Mouse (Mus musculus) kidney, embryonic 15.5 days (tissue): Measurements from ENCODE around the gene Chst14. TPM values are rescaled to one million over a fixed set of nuclear protein-coding genes. Genes with fewer than 3 reads are reported as not detected.

Experiments
- ATAC-seq: fragments of 200-750 bp; cut with Nextera tagmentation; replicated peaks from 2 replicates; pipeline ENCODE4 v1.8.0; 2017; ENCODE audit warnings: moderate TSS enrichment; ENCODE audit not compliant: low FRiP score
- H3K27ac ChIP-seq: fragments of 300-500 bp; sonication (generic); 2 replicates; pipeline ENCODE4 v1.5.1; 2015; ENCODE audit warnings: mild to moderate bottlenecking, inconsistent platforms
- H3K27me3 ChIP-seq: fragments of 300-500 bp; sonication (generic); 2 replicates; pipeline ENCODE4 v1.6.1; 2015; ENCODE audit warnings: inconsistent platforms
- H3K36me3 ChIP-seq: fragments of 300-500 bp; sonication (generic); 2 replicates; pipeline ENCODE4 v1.6.1; 2015; ENCODE audit warnings: inconsistent platforms
- H3K4me1 ChIP-seq: fragments of 300-500 bp; sonication (generic); 2 replicates; pipeline ENCODE4 v1.6.1; 2015; ENCODE audit warnings: inconsistent platforms
- H3K4me2 ChIP-seq: fragments of 300-500 bp; sonication (generic); 2 replicates; pipeline ENCODE4 v1.6.1; 2015; ENCODE audit warnings: moderate library complexity, mild to moderate bottlenecking, inconsistent platforms
- H3K4me3 ChIP-seq: fragments of 300-500 bp; sonication (generic); replicated peaks from 2 replicates; pipeline ENCODE4 v1.5.1; 2015; ENCODE audit warnings: mild to moderate bottlenecking, inconsistent platforms
- H3K9ac ChIP-seq: fragments of 300-500 bp; sonication (generic); 2 replicates; pipeline ENCODE4 v1.6.1; 2015; ENCODE audit warnings: mild to moderate bottlenecking, inconsistent platforms
- H3K9me3 ChIP-seq: fragments of 300-500 bp; sonication (generic); replicated peaks from 2 replicates; pipeline ENCODE4 v1.6.1; 2016; ENCODE audit warnings: inconsistent platforms
- WGBS: fragments of 180-500 bp; shearing (Covaris S2); methylation state at CpG from one replicate; pipeline ENCODE4 v1.1.7; 2015; ENCODE audit warnings: mixed read lengths; 5-methylcytosine and 5-hydroxymethylcytosine counted together
- polyA plus RNA-seq: library from polyadenylated mRNA; unstranded; fragments of >200 nt; fragmentation: Nextera tagmentation; extraction: Ambion mirVana; gene quantifications from 2 replicates; pipeline ENCODE4 v1.2.1, GENCODE M21; 2015

Gene Chst14
- polyA plus RNA-seq, 1 experiment from 2014 or later: 28.4 TPM

DNA sequence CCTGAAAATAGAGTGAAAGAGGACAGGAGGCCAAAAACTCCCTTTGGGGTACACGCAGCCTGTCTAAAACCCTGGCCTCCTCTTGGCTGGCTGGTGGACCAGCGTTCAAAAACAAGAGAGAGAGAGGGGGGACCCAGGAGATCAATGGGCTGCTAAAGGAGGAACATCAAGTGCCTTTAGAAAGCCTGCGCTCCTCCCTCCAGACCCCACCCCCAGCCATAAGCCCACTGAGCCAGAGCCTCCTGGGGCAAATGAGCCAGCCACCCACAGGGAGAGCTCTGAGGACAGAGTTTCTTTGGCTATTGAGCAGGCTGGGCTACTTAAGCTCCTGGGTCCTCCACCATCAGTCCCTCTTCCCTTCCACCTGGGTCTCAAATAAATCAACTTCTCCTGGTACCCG is 27.5 kb upstream of the Chst14 start:
- Histone ChIP-seq H3K4me1 (peaks cover 55% of the 10 kb centered on the region), H3K4me3 (no peak overlapping the region), H3K36me3 (no peaks in the 10 kb centered on the region), H3K27me3 (peaks cover 79% of the 10 kb centered on the region), H3K27ac (no peak overlapping the region), H3K4me2 (no peak overlapping the region), H3K9me3 (no peaks in the 10 kb centered on the region), H3K9ac (no peak overlapping the region)
- WGBS: 22% methylated on average over 4 of the region's 4 CpGs
- no peak for ATAC-seq

GRCm38 (mm10) chr2:118899306-118899705 is 27.0 kb upstream of the Chst14 start:
- 17% methylated on average over 7 of the region's 7 CpGs for WGBS
- H3K36me3 ChIP-seq: no peaks in the 10 kb centered on the region

DNA sequence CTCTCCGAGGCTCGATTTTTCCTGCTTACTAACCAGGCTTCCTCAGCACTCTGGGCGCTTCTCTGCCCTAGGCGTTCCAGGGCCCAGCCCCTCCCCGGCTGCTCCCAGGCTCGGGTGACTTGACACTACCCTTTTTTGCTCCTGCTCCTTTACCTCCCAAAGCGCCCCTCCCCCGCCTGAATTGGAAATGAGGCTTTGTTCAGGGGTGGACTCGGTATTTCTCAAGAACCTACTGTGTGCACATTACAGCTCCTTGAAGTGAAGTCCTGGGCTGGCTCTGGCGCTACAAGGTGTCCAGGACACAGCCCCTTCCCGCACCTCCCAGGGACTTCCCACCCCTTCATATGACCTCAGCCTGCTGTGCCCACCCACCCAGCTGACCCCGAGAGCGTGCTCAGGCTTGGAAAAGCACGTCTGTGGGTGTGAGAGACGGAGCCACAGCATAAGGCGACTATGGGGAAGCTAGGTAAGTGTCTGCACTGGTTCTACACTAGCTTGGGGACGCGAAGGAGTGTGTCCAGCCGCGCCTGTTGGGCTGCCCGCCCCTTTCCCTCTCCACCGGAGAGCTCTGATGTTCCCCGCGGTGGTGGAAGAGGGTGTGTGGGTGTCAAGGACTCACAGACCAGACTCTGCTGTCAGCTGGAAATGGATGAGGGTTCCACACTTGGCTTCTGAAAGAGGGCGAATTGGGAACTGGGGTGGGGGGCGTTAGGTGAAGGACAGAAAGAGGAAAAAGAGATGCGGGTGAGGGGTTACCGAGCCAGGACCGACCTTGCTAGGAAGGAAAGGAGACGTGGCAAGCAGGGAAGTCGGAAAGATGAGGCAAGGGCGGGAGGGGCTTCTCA is 26.1 kb upstream of the Chst14 start, which contains the start of gene Bahd1:
Bahd1 (plus strand) TSS at position 397 of the 845 bp plus-strand sequence.
- peaks cover 73% of the 10 kb centered on the region for H3K27me3 ChIP-seq
- WGBS: under 1% methylated on average over 32 of the region's 32 CpGs
- peak within 1 kb of the TSS; percentile 97 for H3K4me2 ChIP-seq
- H3K4me1 ChIP-seq: peaks cover 58% of the 10 kb centered on the region
- no peak for ATAC-seq
- H3K9ac ChIP-seq: peak within 1 kb of the TSS; percentile 85
- H3K27ac ChIP-seq: no peak within 1 kb of the TSS
- peak within 1 kb of the TSS; percentile 92 for H3K4me3 ChIP-seq
- H3K36me3 ChIP-seq: no peaks in the 10 kb centered on the region
- H3K9me3 ChIP-seq: no peaks in the 10 kb centered on the region

More at GRCm38 (mm10) chr2:118899306-118899705, 27.0 kb upstream of the Chst14 start:
- H3K4me1 ChIP-seq: peaks cover 55% of the 10 kb centered on the region
- H3K9me3 ChIP-seq: no peaks in the 10 kb centered on the region
- H3K9ac ChIP-seq: no peak overlapping the region
- no peak overlapping the region for H3K4me3 ChIP-seq
- no peak overlapping the region for H3K4me2 ChIP-seq
- ATAC-seq: no peak
- no peak overlapping the region for H3K27ac ChIP-seq
- peaks cover 77% of the 10 kb centered on the region for H3K27me3 ChIP-seq

GRCm38 (mm10) chr2:118900826-118901140 is 25.5 kb upstream of the Chst14 start:
- no peaks in the 10 kb centered on the region for H3K36me3 ChIP-seq
- peak overlapping the region; percentile 85 for H3K9ac ChIP-seq
- peaks cover 67% of the 10 kb centered on the region for H3K27me3 ChIP-seq
- WGBS: under 1% methylated on average over 11 of the region's 11 CpGs
- ATAC-seq: no peak
- H3K27ac ChIP-seq: no peak overlapping the region
- H3K4me3 ChIP-seq: peak overlapping the region; percentile 92
- H3K9me3 ChIP-seq: no peaks in the 10 kb centered on the region
- H3K4me2 ChIP-seq: peak overlapping the region; percentile 97
- H3K4me1 ChIP-seq: peaks cover 63% of the 10 kb centered on the region

DNA sequence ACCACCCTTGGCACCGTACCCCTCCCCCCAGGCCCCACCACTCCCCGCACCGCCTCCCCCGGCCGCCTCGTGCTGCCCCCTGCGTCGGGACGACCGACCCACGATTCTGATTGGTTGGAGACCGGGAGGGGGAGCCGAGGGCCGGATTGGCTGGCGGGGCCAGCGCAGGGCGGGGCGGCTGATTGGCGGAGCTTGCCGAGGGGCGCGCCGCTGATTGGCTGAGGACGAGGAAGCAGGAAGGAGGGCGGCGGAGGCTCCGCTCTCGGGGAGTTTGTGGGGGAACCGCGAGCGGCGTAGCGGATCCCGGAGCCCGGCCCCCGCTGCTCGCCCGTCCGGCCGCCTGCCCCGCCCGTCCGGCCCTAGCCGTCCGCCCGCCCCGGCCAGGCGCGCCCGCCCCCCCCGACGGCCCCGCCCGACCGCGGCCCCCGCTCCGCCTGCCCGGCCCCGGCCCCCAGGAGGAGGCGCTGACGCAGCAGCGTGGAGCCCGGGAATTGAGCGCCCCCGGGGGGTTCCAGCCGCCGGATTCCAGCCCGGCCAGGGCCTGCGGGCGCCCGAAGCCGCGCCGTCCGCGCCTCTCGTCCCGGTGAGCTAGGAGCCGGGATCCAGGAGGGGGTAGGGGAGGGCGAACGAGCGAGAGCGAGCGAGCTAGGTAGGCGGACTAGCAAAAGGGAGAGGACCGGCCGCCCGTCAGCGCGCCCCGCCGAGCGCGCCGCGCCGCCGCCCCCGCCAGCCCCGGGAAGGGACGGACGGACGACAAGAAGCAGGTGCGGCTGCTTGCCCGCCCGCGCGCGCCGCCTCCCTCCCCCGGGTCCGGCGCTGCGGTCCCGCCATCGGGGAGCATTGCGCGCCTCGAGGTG is 24.9 kb upstream of the Chst14 start:
- peak overlapping the region; percentile 92 for H3K4me3 ChIP-seq
- H3K4me1 ChIP-seq: peaks cover 58% of the 10 kb centered on the region
- WGBS: under 1% methylated on average over 96 of the region's 120 CpGs
- peak; percentile 90 for ATAC-seq
- peak overlapping the region; percentile 82 for H3K27ac ChIP-seq
- no peaks in the 10 kb centered on the region for H3K9me3 ChIP-seq
- H3K4me2 ChIP-seq: peak overlapping the region; percentile 97
- peaks cover 61% of the 10 kb centered on the region for H3K27me3 ChIP-seq
- H3K36me3 ChIP-seq: no peaks in the 10 kb centered on the region
- H3K9ac ChIP-seq: peak overlapping the region; percentile 85

DNA sequence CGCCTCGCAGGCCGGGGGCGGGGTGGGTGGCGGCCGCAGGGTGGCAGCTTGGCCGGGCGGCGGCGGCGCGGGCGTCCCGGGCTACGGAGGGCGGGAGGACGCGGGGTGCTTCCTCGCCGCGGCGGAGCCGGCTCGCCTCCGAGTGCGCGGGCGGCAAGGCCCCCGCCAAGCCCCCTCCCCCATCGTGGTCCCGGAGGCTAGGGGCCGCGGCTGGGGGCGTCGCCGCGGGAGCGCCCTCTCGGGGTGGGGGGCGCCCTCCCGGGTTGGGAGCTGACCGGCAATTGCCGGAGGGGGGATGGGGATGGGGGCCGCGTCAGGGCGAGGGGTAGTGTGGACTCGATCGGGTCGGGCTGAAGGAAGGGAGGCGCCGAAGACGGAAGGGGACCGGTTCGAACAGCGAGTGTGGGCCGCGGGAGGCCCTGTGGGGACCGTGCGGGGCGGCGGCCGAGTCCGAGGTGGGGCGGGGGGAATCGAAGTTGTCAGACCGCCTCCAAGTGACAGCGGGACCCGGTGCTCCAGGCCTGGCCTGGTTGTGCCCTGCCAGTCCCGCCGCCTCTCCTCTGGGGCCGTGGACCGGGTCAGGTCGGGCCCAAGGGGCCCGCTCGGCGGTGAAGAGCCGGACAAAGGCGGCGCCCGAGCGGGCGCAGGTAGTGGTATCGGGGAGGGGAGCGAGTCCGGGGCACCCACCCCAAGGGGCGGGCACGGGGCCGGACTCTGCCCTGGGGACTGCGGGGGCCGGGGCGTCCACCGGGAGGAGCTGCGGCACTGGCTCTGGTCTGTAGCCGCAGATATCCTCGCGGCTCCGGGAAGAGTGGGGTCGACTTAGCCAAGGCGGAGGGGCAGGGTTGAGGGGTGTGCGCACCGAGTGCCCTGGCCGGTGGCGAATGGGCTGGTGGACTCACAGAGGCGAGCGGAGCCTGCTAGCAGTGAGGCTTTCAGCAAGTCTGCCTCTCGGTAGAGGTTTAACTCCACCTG is 24.0 kb upstream of the Chst14 start:
- Histone ChIP-seq H3K27ac (peak overlapping the region; percentile 82; the same call in 1 of the 2 replicates), H3K27me3 (peaks cover 51% of the 10 kb centered on the region), H3K4me2 (peak overlapping the region; percentile 97), H3K4me1 (peaks cover 49% of the 10 kb centered on the region), H3K9ac (peak overlapping the region; percentile 85), H3K36me3 (no peaks in the 10 kb centered on the region), H3K4me3 (peak overlapping the region; percentile 92), H3K9me3 (no peaks in the 10 kb centered on the region)
- under 1% methylated on average over 96 of the region's 106 CpGs for WGBS
- peak; percentile 31 for ATAC-seq

DNA sequence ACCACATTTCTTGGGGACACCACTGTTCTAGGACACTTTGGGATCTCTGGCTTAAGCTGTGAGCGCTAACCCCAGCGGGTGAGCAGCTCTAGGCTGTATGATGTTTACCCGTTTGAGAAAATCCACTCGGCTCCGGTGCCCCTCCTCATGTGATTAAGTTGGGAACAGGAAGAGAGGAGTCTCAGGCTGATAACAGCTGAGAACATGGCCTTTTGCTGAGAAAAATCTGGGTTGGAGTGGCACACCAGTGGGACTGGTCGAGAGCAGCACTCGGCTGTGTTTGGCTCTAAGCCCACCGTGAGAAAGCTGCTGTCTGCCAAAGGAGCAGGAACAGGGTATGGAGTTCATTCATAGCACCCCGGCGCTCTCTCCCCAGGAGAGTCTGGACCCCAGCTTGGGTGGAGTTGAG is 23.0 kb upstream of the Chst14 start:
- no peak for ATAC-seq
- WGBS: 17% methylated on average over 10 of the region's 10 CpGs
- H3K9ac ChIP-seq: no peak overlapping the region

DNA sequence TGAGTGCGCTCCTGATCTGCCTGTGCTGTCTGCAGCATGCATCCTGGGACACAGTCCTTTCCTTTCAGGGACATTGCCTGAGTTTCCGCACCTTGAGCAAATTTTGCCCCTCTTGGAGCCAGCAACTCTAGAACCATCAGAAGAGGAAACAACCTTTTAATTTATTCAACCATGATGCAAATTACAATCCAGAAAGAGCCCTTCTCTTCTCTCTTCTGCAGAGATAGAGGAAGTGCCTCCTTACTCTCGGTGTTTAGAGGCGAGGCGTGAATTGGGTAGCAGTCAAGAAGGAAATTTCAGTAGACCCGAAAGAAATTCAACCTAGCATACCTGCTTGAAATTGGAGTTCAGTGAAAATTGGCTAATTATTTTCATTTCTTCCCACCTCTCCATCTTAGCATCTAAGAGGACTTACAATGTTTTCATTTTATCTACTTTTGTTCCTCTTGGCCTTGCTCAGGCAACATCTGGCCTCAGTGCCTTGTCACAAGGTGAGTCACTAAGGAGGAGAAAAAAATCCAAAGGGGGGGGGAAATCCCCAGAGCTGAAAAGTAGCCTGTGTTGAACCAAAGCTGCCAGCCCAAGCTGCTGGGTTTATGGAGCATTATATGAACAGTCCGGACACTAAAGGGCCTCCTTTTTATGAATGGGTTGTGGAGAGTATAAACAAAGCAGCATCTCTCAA is 20.7 kb upstream of the Chst14 start:
- H3K4me3 ChIP-seq: no peak overlapping the region
- no peak overlapping the region for H3K9ac ChIP-seq
- H3K27ac ChIP-seq: no peak overlapping the region
- no peak for ATAC-seq
- WGBS: 70% methylated on average over 7 of the region's 7 CpGs
- H3K27me3 ChIP-seq: peaks cover 19% of the 10 kb centered on the region; the same call in 1 of the 2 replicates
- H3K9me3 ChIP-seq: no peaks in the 10 kb centered on the region
- no peaks in the 10 kb centered on the region for H3K36me3 ChIP-seq
- H3K4me2 ChIP-seq: no peak overlapping the region
- peaks cover 40% of the 10 kb centered on the region for H3K4me1 ChIP-seq

More for the DNA sequence above, 23.0 kb upstream of the Chst14 start:
- peak overlapping the region; percentile 97 for H3K4me2 ChIP-seq
- H3K36me3 ChIP-seq: no peaks in the 10 kb centered on the region
- no peak overlapping the region for H3K27ac ChIP-seq
- no peaks in the 10 kb centered on the region for H3K9me3 ChIP-seq
- peak overlapping the region; percentile 92 for H3K4me3 ChIP-seq
- H3K4me1 ChIP-seq: peaks cover 41% of the 10 kb centered on the region
- H3K27me3 ChIP-seq: peaks cover 41% of the 10 kb centered on the region

DNA sequence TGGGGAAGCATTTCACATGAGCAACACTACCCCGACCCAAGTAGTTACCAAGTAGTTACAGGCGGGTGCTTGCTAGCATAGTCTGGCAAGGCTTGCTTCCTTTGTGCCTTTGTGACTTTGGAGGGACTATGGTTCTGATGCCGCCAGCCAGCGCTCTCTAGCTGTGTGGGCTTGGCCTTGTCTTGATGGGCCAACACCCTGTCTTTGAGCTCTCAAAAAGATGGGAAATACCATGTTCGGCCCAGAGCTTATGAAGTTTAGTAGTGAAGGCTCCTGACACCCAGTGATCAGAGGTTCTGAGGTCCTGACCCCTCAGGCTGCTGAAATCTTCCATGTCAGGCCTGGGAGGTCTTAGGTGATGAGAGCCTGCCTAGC is 20.2 kb upstream of the Chst14 start:
- 77% methylated on average over 5 of the region's 5 CpGs for WGBS
- H3K27me3 ChIP-seq: peaks cover 17% of the 10 kb centered on the region; the same call in 1 of the 2 replicates

DNA sequence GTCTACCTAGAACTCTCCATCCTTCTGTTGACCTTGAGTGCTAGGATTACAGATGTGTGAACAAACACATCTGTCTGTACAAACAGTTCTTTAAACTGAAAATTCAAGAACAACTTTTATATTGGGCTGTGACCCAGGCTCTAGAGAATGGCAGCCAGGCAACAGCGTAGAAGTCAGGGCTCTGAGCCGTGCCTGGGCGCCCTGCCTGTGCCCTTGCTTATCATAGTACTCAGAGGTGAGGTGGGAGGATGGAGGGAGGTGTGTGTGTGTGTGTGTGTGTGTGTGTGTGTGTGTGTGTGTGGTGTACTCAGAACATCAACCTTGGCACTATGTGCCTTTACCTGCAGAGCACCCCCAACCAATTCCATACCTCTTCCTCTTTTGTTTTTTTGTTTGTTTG is 18.5 kb upstream of the Chst14 start:
- no peak for ATAC-seq
- Histone ChIP-seq H3K36me3 (no peaks in the 10 kb centered on the region), H3K27me3 (peaks cover 12% of the 10 kb centered on the region; the same call in 1 of the 2 replicates), H3K4me3 (no peak overlapping the region), H3K9me3 (no peaks in the 10 kb centered on the region), H3K4me1 (peaks cover 36% of the 10 kb centered on the region), H3K4me2 (no peak overlapping the region), H3K9ac (no peak overlapping the region), H3K27ac (no peak overlapping the region)
- WGBS: 90% methylated on average over 3 of the region's 3 CpGs

More for the DNA sequence above, 20.2 kb upstream of the Chst14 start:
- Histone ChIP-seq H3K4me3 (no peak overlapping the region), H3K9me3 (no peaks in the 10 kb centered on the region), H3K4me1 (peaks cover 39% of the 10 kb centered on the region), H3K36me3 (no peaks in the 10 kb centered on the region), H3K9ac (no peak overlapping the region), H3K27ac (no peak overlapping the region), H3K4me2 (no peak overlapping the region)
- no peak for ATAC-seq

- 94% methylated on average over 1 of the region's 1 CpGs for WGBS
- Histone ChIP-seq H3K36me3 (no peaks in the 10 kb centered on the region), H3K27me3 (peaks cover 6% of the 10 kb centered on the region; the same call in 1 of the 2 replicates), H3K9ac (no peak overlapping the region), H3K27ac (no peak overlapping the region), H3K4me2 (no peak overlapping the region), H3K9me3 (no peaks in the 10 kb centered on the region), H3K4me3 (no peak overlapping the region), H3K4me1 (peaks cover 39% of the 10 kb centered on the region)
- no peak for ATAC-seq
These were observed 17.1 kb upstream of the Chst14 start for GRCm38 (mm10) chr2:118909151-118909550.
